Mouse (Mus musculus) heart, adult 2 months (tissue): ENCODE measurements around the gene Usmg5. TPM values are rescaled to one million over a fixed set of nuclear protein-coding genes. Genes with fewer than 3 reads are reported as not detected.

Experiments
- DNase-seq, 2 experiments: peaks; one replicate each; pipeline ENCODE4 v3.0.0; 2021
- H3K27ac ChIP-seq: fragments of 200-600 bp; 2 replicates; pipeline ENCODE4 v1.8.1; 2022
- H3K27me3 ChIP-seq: fragments of 200-500 bp; 2 replicates; pipeline ENCODE4 v1.6.1; 2012; ENCODE audit warnings: mild to moderate bottlenecking, low read length, inconsistent platforms, mixed read lengths; ENCODE audit not compliant: control insufficient read depth, insufficient read depth
- H3K36me3 ChIP-seq: fragments of 200-500 bp; 2 replicates; pipeline ENCODE4 v1.6.1; 2012; ENCODE audit warnings: low read length, inconsistent platforms; ENCODE audit not compliant: control insufficient read depth, insufficient read depth
- H3K4me1 ChIP-seq: fragments of 200-500 bp; 2 replicates; pipeline ENCODE4 v1.6.1; 2011; ENCODE audit warnings: low read length; ENCODE audit not compliant: control insufficient read depth, insufficient read depth
- H3K4me3 ChIP-seq: fragments of 200-600 bp; 2 replicates; pipeline ENCODE4 v1.8.1; 2022
- H3K79me2 ChIP-seq: fragments of 200-500 bp; replicated peaks from 2 replicates; pipeline ENCODE4 v1.6.1; 2012; ENCODE audit warnings: mild to moderate bottlenecking, inconsistent platforms, low read length, moderate library complexity, mixed read lengths; ENCODE audit not compliant: control insufficient read depth, insufficient read depth
- H3K9ac ChIP-seq: fragments of 200-500 bp; 2 replicates; pipeline ENCODE4 v1.6.1; 2012; ENCODE audit warnings: low read depth, mild to moderate bottlenecking, control low read depth, inconsistent platforms, low read length, mixed read lengths
- CTCF ChIP-seq: fragments of 200-600 bp; IDR thresholded peaks from 2 replicates; pipeline ENCODE4 v1.8.1; 2022; ENCODE audit warnings: antibody characterized with exemption, mild to moderate bottlenecking, moderate library complexity
- EP300 ChIP-seq: fragments of 200-500 bp; IDR thresholded peaks from 2 replicates; pipeline ENCODE4 v1.6.1; 2011; ENCODE audit warnings: low read depth, low read length, control low read depth; ENCODE audit not compliant: insufficient read depth
- POLR2A ChIP-seq: fragments of 200-500 bp; IDR thresholded peaks from 2 replicates; pipeline ENCODE4 v1.6.1; 2011; ENCODE audit warnings: mild to moderate bottlenecking, low read depth, low read length, control low read depth; ENCODE audit not compliant: insufficient read depth
- WGBS: fragments of 180-500 bp; shearing (Covaris S2); methylation state at CpG from one replicate; pipeline ENCODE4 v1.1.7; 2018; 5-methylcytosine and 5-hydroxymethylcytosine counted together
- intact Hi-C: fragments of 180-260 bp; cut with DNase I; formaldehyde crosslinking; loops from one replicate; pipeline ENCODE4 v1.15.1; 2025
- polyA plus RNA-seq: library from polyadenylated mRNA; depleted of rRNA; stranded (reverse); fragments of >200 nt; gene quantifications from 2 replicates; pipeline ENCODE4 v1.2.3, GENCODE M21; 2012
- total RNA-seq, 2 experiments: library from RNA; stranded (reverse); gene quantifications; 2 replicates each; pipeline ENCODE4 v1.2.3; 2021

The Usmg5 gene
- total and polyA plus RNA-seq, 3 experiments = 762 to 2,490 (median 2,026) TPM

DNA sequence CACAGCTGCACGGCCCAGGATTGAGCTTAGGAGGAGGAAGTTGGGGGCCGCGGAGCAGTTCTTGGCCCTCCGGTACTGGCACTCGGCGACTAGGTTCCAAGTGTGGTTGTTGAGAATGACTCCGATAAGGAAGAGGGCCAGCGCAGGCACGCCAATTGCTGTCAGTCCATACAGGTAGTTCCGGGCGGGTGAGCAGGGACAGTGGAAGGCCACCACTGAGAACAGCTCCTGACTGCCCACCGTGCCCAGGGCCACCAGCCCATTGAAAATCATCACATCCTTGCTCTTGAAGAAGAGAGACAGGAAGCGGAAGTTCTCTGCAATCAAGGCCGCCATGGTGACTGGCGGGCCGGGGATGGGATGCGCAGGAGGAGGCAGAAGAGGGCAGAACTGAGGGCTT lies 45.1 kb upstream of the Usmg5 start:
- no peaks in the 10 kb centered on the region for H3K27me3 ChIP-seq
- TF ChIP-seq EP300 (no peak), CTCF (no peak), POLR2A (no peak)
- DNase-seq = no peak
- H3K4me3 ChIP-seq = no peak overlapping the region
- intact Hi-C loops = no loop called here
- H3K79me2 ChIP-seq = no peaks in the 10 kb centered on the region
- no peak overlapping the region for H3K27ac ChIP-seq
- H3K36me3 ChIP-seq = no peaks in the 10 kb centered on the region
- H3K4me1 ChIP-seq = peaks cover 7% of the 10 kb centered on the region
- WGBS = 92% methylated on average over 17 of the region's 17 CpGs
- no peak overlapping the region for H3K9ac ChIP-seq

DNA sequence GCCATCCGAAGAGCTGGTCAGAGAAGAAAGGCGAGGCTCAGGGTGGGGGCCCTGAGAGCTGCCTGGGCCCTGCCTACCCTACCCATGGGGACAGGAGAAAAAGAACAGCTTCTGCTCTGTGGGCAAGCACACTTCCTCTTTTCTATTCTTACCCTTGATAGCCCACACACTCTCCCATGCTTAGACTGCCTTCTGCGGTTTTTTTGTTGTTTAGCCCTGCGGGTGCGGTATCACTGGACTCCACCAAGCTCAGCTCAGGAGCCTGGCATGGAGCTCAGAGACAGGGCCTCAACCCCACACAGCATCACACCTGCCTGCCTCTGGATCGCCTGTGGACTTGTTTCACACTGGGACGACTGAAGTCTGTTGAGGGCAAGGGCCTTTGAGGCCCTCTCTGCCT lies 42.7 kb upstream of the Usmg5 start:
- Histone ChIP-seq H3K27ac (no peak overlapping the region), H3K4me1 (peaks cover 4% of the 10 kb centered on the region), H3K4me3 (no peak overlapping the region), H3K79me2 (no peaks in the 10 kb centered on the region), H3K27me3 (no peaks in the 10 kb centered on the region), H3K36me3 (no peaks in the 10 kb centered on the region), H3K9ac (no peak overlapping the region)
- WGBS = 85% methylated on average over 7 of the region's 7 CpGs
- DNase-seq = peak in 1 of 2 experiments; percentile 54
- TF ChIP-seq POLR2A = no peak
- TF ChIP-seq EP300 = no peak
- TF ChIP-seq CTCF = no peak
- intact Hi-C loops = no loop called here

- no peak overlapping the region for H3K27ac ChIP-seq
- no peaks in the 10 kb centered on the region for H3K27me3 ChIP-seq
- no peaks in the 10 kb centered on the region for H3K36me3 ChIP-seq
- 95% methylated on average over 15 of the region's 15 CpGs for WGBS
- no peak overlapping the region for H3K4me3 ChIP-seq
- intact Hi-C loops = no loop called here
- TF ChIP-seq CTCF (no peak), POLR2A (no peak), EP300 (no peak)
- no peaks in the 10 kb centered on the region for H3K79me2 ChIP-seq
- H3K4me1 ChIP-seq = no peaks in the 10 kb centered on the region; the same call in 1 of the 2 replicates
- no peak for DNase-seq
- no peak overlapping the region for H3K9ac ChIP-seq
These were observed 40.2 kb upstream of the Usmg5 start for GRCm38 (mm10) chr19:47130551-47131125.

DNA sequence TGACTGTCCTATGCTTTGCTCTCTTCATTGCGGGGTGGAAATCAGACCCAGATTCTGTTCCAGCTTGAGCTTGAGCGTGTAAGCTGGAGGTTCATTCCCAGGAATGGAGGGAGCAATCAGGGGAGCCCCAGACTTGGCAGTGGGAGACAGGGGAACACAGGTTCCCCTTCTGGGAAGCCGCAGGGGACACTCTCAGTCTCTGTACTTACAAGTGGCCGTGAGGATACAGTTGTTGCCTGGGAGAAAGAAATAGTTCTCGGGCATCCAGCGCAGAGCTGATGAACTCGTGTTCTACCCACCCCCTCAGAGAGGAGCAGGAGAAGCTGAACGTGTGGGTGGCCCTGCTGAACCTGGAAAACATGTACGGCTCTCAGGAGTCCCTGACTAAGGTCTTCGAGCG lies 38.4 kb upstream of the Usmg5 start:
- intact Hi-C loops = no loop called here
- Histone ChIP-seq H3K27ac (no peak overlapping the region), H3K4me1 (no peaks in the 10 kb centered on the region; the same call in 1 of the 2 replicates), H3K36me3 (no peaks in the 10 kb centered on the region), H3K9ac (no peak overlapping the region), H3K79me2 (no peaks in the 10 kb centered on the region), H3K4me3 (no peak overlapping the region), H3K27me3 (no peaks in the 10 kb centered on the region)
- WGBS = 90% methylated on average over 11 of the region's 11 CpGs
- no peak for DNase-seq
- TF ChIP-seq POLR2A (no peak), CTCF (no peak), EP300 (no peak)

- 91% methylated on average over 10 of the region's 10 CpGs for WGBS
- Histone ChIP-seq H3K27me3 (no peaks in the 10 kb centered on the region), H3K4me3 (no peak overlapping the region), H3K36me3 (no peaks in the 10 kb centered on the region), H3K27ac (no peak overlapping the region), H3K4me1 (no peaks in the 10 kb centered on the region; the same call in 1 of the 2 replicates), H3K79me2 (no peaks in the 10 kb centered on the region), H3K9ac (no peak overlapping the region)
- intact Hi-C loops = no loop called here
- no peak for DNase-seq
- TF ChIP-seq EP300 (no peak), CTCF (no peak), POLR2A (no peak)
These were observed 37.7 kb upstream of the Usmg5 start for GRCm38 (mm10) chr19:47128164-47128563.

GRCm38 (mm10) chr19:47122802-47123201 lies 32.4 kb upstream of the Usmg5 start:
- Histone ChIP-seq H3K27me3 (no peaks in the 10 kb centered on the region), H3K36me3 (no peaks in the 10 kb centered on the region), H3K4me3 (no peak overlapping the region), H3K27ac (no peak overlapping the region), H3K79me2 (no peaks in the 10 kb centered on the region), H3K9ac (no peak overlapping the region), H3K4me1 (no peaks in the 10 kb centered on the region)
- no peak for DNase-seq
- WGBS = 34% methylated on average over 2 of the region's 2 CpGs
- intact Hi-C loops = loop anchor here (2.0 kb wide), 1 partner anchor 14 kb away; no protein-coding TSS in a partner anchor
- peak; percentile 86 for TF ChIP-seq CTCF
- TF ChIP-seq POLR2A = no peak
- no peak for TF ChIP-seq EP300
